Mouse (Mus musculus) stomach, postnatal 0 days (tissue): ENCODE results near the gene BC030867.

Source experiments
- CTCF ChIP-seq: IDR thresholded peaks from 2 replicates; pipeline ENCODE4 v1.5.1; 2016; ENCODE audit warnings: antibody characterized with exemption, low read depth, mild to moderate bottlenecking, moderate library complexity
- EP300 ChIP-seq: optimal IDR thresholded peaks from 2 replicates; pipeline ENCODE3; 2016; ENCODE audit warnings: antibody characterized with exemption

GRCm38 (mm10) chr11:102293971-102294370 lies 45.3 kb downstream of the BC030867 start:
- TF ChIP-seq CTCF (no peak), EP300 (no peak)
